Comparison of ENCODE assay signal across 25 mouse cellular contexts in genomic region chr6:36484132-36484665, GRCm38 (mm10).
DNase-seq lines count a peak whose midpoint lies in the region; ATAC-seq and TF ChIP-seq lines count a peak whose summit lies in the region.
"Had no signal": no experiment of that assay in that cellular context is flagged by ENCODE, and none has a peak within 500 bp of the region (broad histone marks: within the 10 kb centered on the region; RNA-seq: fewer than 3 reads in every experiment).

No protein-coding gene starts in this region.

- 75% methylated on average over 4 of the region's 4 CpGs for WGBS in heart, embryonic 10.5 days
- WGBS in hindbrain, embryonic 13.5 days: 48% methylated on average over 4 of the region's 4 CpGs
- WGBS in hindbrain, embryonic 14.5 days: 49% methylated on average over 4 of the region's 4 CpGs
- WGBS in midbrain, embryonic 11.5 days: 71% methylated on average over 4 of the region's 4 CpGs
- 79% methylated on average over 4 of the region's 4 CpGs for WGBS in midbrain, embryonic 10.5 days

- no peak overlapping the region for H3K9ac ChIP-seq in hindbrain, embryonic 13.5 days
- H3K9ac ChIP-seq in hindbrain, embryonic 14.5 days: no peak overlapping the region
- H3K9ac ChIP-seq in midbrain, embryonic 11.5 days (ENCODE audit: low read length): no peak overlapping the region
- H3K9ac ChIP-seq: forebrain, embryonic 13.5 days; heart, embryonic 15.5 days; hindbrain, embryonic 15.5 days had no signal

- no peaks in the 10 kb centered on the region for H3K9me3 ChIP-seq in heart, embryonic 10.5 days
- H3K9me3 ChIP-seq in hindbrain, embryonic 13.5 days: no peaks in the 10 kb centered on the region
- no peaks in the 10 kb centered on the region for H3K9me3 ChIP-seq in hindbrain, embryonic 14.5 days (ENCODE audit: control insufficient read depth, low read length)
- no peaks in the 10 kb centered on the region for H3K9me3 ChIP-seq in midbrain, embryonic 11.5 days (ENCODE audit: control insufficient read depth, low read length)
- no peaks in the 10 kb centered on the region for H3K9me3 ChIP-seq in midbrain, embryonic 10.5 days (replicated peaks)
- H3K9me3 ChIP-seq: forebrain, embryonic 10.5 days; forebrain, embryonic 13.5 days; G1E; heart, embryonic 15.5 days; hindbrain, embryonic 10.5 days; hindbrain, embryonic 15.5 days had no signal

- no peak for TF ChIP-seq CTCF in brain, embryonic 14.5 days (IDR thresholded peaks at IDR 0.05; ENCODE audit: borderline replicate concordance, extremely low read depth, insufficient read depth, insufficient read length)

- 0 out of 2 replicates have a peak, but pooled peaks cover 6% of the 10 kb centered on the region for H3K4me1 ChIP-seq in heart, embryonic 10.5 days
- H3K4me1 ChIP-seq in hindbrain, embryonic 13.5 days (replicated peaks): 0 out of 2 replicates have a peak, but pooled peaks cover 3% of the 10 kb centered on the region
- H3K4me1 ChIP-seq in hindbrain, embryonic 14.5 days (replicated peaks; ENCODE audit: control insufficient read depth, insufficient read depth, low read length): no peaks in the 10 kb centered on the region
- no peaks in the 10 kb centered on the region for H3K4me1 ChIP-seq in midbrain, embryonic 11.5 days (ENCODE audit: control insufficient read depth, insufficient read depth, low read length)
- 0 out of 2 replicates have a peak, but pooled peaks cover 3% of the 10 kb centered on the region for H3K4me1 ChIP-seq in midbrain, embryonic 10.5 days
- H3K4me1 ChIP-seq: forebrain, embryonic 10.5 days; forebrain, embryonic 13.5 days; hindbrain, embryonic 10.5 days had no signal

- H3K27ac ChIP-seq in heart, embryonic 10.5 days: no peak overlapping the region
- H3K27ac ChIP-seq in hindbrain, embryonic 13.5 days: 0 out of 2 replicates have a peak overlapping the region, but pooled peaks have one; percentile 6
- H3K27ac ChIP-seq in hindbrain, embryonic 14.5 days: no peak overlapping the region
- H3K27ac ChIP-seq in midbrain, embryonic 11.5 days (ENCODE audit: low read depth, low read length): no peak overlapping the region
- no peak overlapping the region for H3K27ac ChIP-seq in midbrain, embryonic 10.5 days (replicated peaks)
- H3K27ac ChIP-seq: forebrain, embryonic 10.5 days; forebrain, embryonic 13.5 days; heart, adult 2 months; heart, embryonic 15.5 days; hindbrain, embryonic 10.5 days; hindbrain, embryonic 15.5 days had no signal

- DNase-seq in heart, adult 11 months: peak; percentile 59
- no peak for DNase-seq in heart, embryonic 10.5 days (ENCODE audit: low spot score)
- no peak for DNase-seq in hindbrain, embryonic 14.5 days (ENCODE audit: low spot score)
- DNase-seq in midbrain, embryonic 11.5 days (ENCODE audit: low spot score, missing footprints): peak; percentile 54
- no peak for DNase-seq in midbrain, embryonic 10.5 days (ENCODE audit: low spot score)
- peak; percentile 25 for DNase-seq in brain, embryonic 14.5 days (ENCODE audit: low read depth)
- DNase-seq: adrenal gland, adult 2 months; adrenal gland, postnatal 14 days; B cell, adult 2 months; cerebellum, adult 11-12 months; cerebellum, adult 9-10 months; cerebellum, postnatal 14 days; gastrocnemius, postnatal 25 days; heart, adult 2 months; heart, postnatal 14 days had no signal

- no peak for TF ChIP-seq POLR2A in brain, embryonic 14.5 days (IDR thresholded peaks at IDR 0.05; ENCODE audit: borderline replicate concordance, extremely low read depth, insufficient read depth, insufficient read length, poor library complexity, severe bottlenecking)

- no peak overlapping the region for H3K4me3 ChIP-seq in heart, embryonic 10.5 days
- no peak overlapping the region for H3K4me3 ChIP-seq in hindbrain, embryonic 13.5 days
- no peak overlapping the region for H3K4me3 ChIP-seq in hindbrain, embryonic 14.5 days (replicated peaks; ENCODE audit: low read length)
- H3K4me3 ChIP-seq in midbrain, embryonic 11.5 days (ENCODE audit: low read depth, low read length): no peak overlapping the region
- no peak overlapping the region for H3K4me3 ChIP-seq in midbrain, embryonic 10.5 days
- H3K4me3 ChIP-seq: forebrain, embryonic 10.5 days; forebrain, embryonic 13.5 days; heart, adult 2 months; heart, embryonic 15.5 days; hindbrain, embryonic 10.5 days; hindbrain, embryonic 15.5 days had no signal

- no peak for ATAC-seq in hindbrain, embryonic 13.5 days (ENCODE audit: low FRiP score)
- ATAC-seq in hindbrain, embryonic 14.5 days (ENCODE audit: low FRiP score): no peak
- ATAC-seq in midbrain, embryonic 11.5 days (ENCODE audit: low FRiP score): no peak
- ATAC-seq: forebrain, embryonic 13.5 days; intestine, postnatal 0 days had no signal

- no peak overlapping the region for H3K4me2 ChIP-seq in hindbrain, embryonic 13.5 days
- H3K4me2 ChIP-seq in hindbrain, embryonic 14.5 days (replicated peaks): no peak overlapping the region
- no peak overlapping the region for H3K4me2 ChIP-seq in midbrain, embryonic 11.5 days
- H3K4me2 ChIP-seq: forebrain, embryonic 13.5 days; heart, embryonic 11.5 days; heart, embryonic 15.5 days; hindbrain, embryonic 15.5 days had no signal

- no peaks in the 10 kb centered on the region for H3K27me3 ChIP-seq in heart, embryonic 10.5 days (ENCODE audit: insufficient read depth, poor library complexity, severe bottlenecking)
- no peaks in the 10 kb centered on the region for H3K27me3 ChIP-seq in hindbrain, embryonic 13.5 days
- no peaks in the 10 kb centered on the region for H3K27me3 ChIP-seq in hindbrain, embryonic 14.5 days (ENCODE audit: control insufficient read depth, insufficient read depth, low read length)
- H3K27me3 ChIP-seq in midbrain, embryonic 11.5 days (ENCODE audit: control insufficient read depth, insufficient read depth, low read length): no peaks in the 10 kb centered on the region
- no peaks in the 10 kb centered on the region for H3K27me3 ChIP-seq in midbrain, embryonic 10.5 days (ENCODE audit: low read depth, poor library complexity, severe bottlenecking)
- H3K27me3 ChIP-seq: CH12.LX; forebrain, embryonic 13.5 days; heart, embryonic 15.5 days; hindbrain, embryonic 15.5 days had no signal

- H3K36me3 ChIP-seq in heart, embryonic 10.5 days: no peaks in the 10 kb centered on the region
- no peaks in the 10 kb centered on the region for H3K36me3 ChIP-seq in hindbrain, embryonic 13.5 days
- H3K36me3 ChIP-seq in hindbrain, embryonic 14.5 days (replicated peaks; ENCODE audit: control insufficient read depth, insufficient read depth): no peaks in the 10 kb centered on the region
- no peaks in the 10 kb centered on the region for H3K36me3 ChIP-seq in midbrain, embryonic 11.5 days (ENCODE audit: control insufficient read depth, insufficient read depth, low read length)
- no peaks in the 10 kb centered on the region for H3K36me3 ChIP-seq in midbrain, embryonic 10.5 days
- H3K36me3 ChIP-seq: forebrain, embryonic 10.5 days; G1E; heart, embryonic 15.5 days; hindbrain, embryonic 10.5 days; hindbrain, embryonic 15.5 days had no signal

Comparison
In these comparisons a context has a peak if more than half of its experiments do, and no peak if none do; other contexts are left out.
1. DNase-seq: peak in heart, adult 11 months (single experiment), midbrain, embryonic 11.5 days (single experiment) and brain, embryonic 14.5 days (single experiment); none in heart, embryonic 10.5 days (single experiment), hindbrain, embryonic 14.5 days (single experiment) and midbrain, embryonic 10.5 days (single experiment).